Mouse (Mus musculus) Patski (cell line): ENCODE measurements around the gene Psg20. TPM values are rescaled to one million over a fixed set of nuclear protein-coding genes. Genes with fewer than 3 reads are reported as not detected.
"Not testable (repeated sequence)": the region's sequence is repeated elsewhere in the genome, so short reads cannot be mapped to it uniquely, and the experiment has no call there.

ENCODE experiments used
- ATAC-seq: fragments of 100-300 bp; one replicate; pipeline ENCODE4 v1.8.0; 2021
- CTCF ChIA-PET: fragments of 350-600 bp; sonication (Branson Sonifier 250); formaldehyde crosslinking; loops from one replicate; lab custom pipeline; 2022; ENCODE audit warnings: inconsistent platforms; lab: Charles Lee
- POLR2A ChIA-PET: fragments of 350-600 bp; sonication (Branson Sonifier 250); formaldehyde crosslinking; loops from one replicate; lab custom pipeline; 2022; ENCODE audit warnings: antibody characterized with exemption, inconsistent platforms; lab: Charles Lee
- DNase-seq: peaks from one replicate; pipeline ENCODE4 v3.0.0-alpha.2; 2011; ENCODE audit warnings: low read depth, low spot score
- H3K27me3 ChIP-seq: fragments of 371-371 bp; one replicate; pipeline ENCODE4 v1.5.1; 2021
- CTCF ChIP-seq: fragments of 100-300 bp; IDR thresholded peaks from one replicate; pipeline ENCODE4 v1.5.1; 2021
- in situ Hi-C: fragments of 300-500 bp; cut with MboI; formaldehyde crosslinking; loops from 3 replicates; pipeline ENCODE4 v1.11.1; 2018; ENCODE audit warnings: low pct_unique_long_range_greater_than_20kb, mixed read lengths
- polyA plus RNA-seq: library from polyadenylated mRNA; unstranded; gene quantifications from one replicate; pipeline ENCODE4 v1.2.3, GENCODE M21; 2021

Gene Psg20
- polyA plus RNA-seq, 1 experiment from 2014 or later = not detected

GRCm38 (mm10) chr7:18679772-18680171 is 6.2 kb downstream of the Psg20 start:
- CTCF ChIA-PET = no interaction called here
- DNase-seq (no peak), ATAC-seq (peak; percentile 54)
- POLR2A ChIA-PET = no interaction called here
- in situ Hi-C loops = loop anchor here (10.0 kb wide), 1 partner anchor 465 kb away; no protein-coding TSS in a partner anchor
- H3K27me3 ChIP-seq = peaks cover 15% of the 10 kb centered on the region
- peak; percentile 75 for TF ChIP-seq CTCF

- in situ Hi-C loops, CTCF ChIA-PET: not testable (repeated sequence)
Measured at GRCm38 (mm10) chr7:18656625-18657024, 29.4 kb downstream of the Psg20 start, which contains the start of gene Psg21. Gene Psg21 (minus strand): TSS chr7:18656725.

DNA sequence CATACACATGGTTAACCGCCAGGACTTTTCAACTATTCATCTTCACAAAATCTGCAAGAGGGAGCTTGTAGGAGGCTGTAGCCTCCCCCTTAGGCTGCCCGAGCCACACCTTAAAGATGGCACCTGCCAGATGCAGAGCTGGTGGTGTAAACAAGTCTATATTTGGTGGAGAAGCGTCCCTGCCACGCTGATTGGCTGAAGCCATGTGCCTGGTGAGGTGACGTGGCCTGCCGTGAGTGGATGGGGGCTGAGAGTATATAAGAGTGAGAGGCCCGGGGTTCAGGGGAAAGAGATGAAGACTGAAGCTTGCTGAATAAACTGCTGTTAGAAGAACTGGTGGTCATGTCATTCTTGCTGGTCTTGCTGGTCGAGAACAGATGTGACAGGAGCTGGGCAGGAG is 59.1 kb downstream of the Psg20 start:
- CTCF ChIA-PET = not testable (repeated sequence)

More at GRCm38 (mm10) chr7:18656625-18657024, 29.4 kb downstream of the Psg20 start, which contains the start of gene Psg21:
- H3K27me3 ChIP-seq, ATAC-seq, POLR2A ChIA-PET, DNase-seq: not testable (repeated sequence)

More for the DNA sequence above, 59.1 kb downstream of the Psg20 start:
- H3K27me3 ChIP-seq, POLR2A ChIA-PET, ATAC-seq, DNase-seq, in situ Hi-C loops: not testable (repeated sequence)

Other genes starting within 250 kb of the Psg20 start
- not detected for gene Psg26, start 202.0 kb downstream of the Psg20 start, polyA plus RNA-seq
- gene Psg25, start 153.9 kb downstream of the Psg20 start, polyA plus RNA-seq = not detected
- not detected for gene Psg27, start 118.9 kb downstream of the Psg20 start, polyA plus RNA-seq
- gene Psg23, start 69.7 kb downstream of the Psg20 start, polyA plus RNA-seq = not detected
- not detected for gene Psg21, start 29.5 kb downstream of the Psg20 start, polyA plus RNA-seq
- not detected for gene Psg22, start 31.9 kb upstream of the Psg20 start, polyA plus RNA-seq
- gene Psg19, start 112.3 kb upstream of the Psg20 start, polyA plus RNA-seq = not detected
- gene Psg17, start 135.4 kb upstream of the Psg20 start, polyA plus RNA-seq = not detected
- gene Mill2, start 153.8 kb upstream of the Psg20 start, polyA plus RNA-seq = 0.03 TPM
- gene Pglyrp1, start 185.1 kb upstream of the Psg20 start, polyA plus RNA-seq = 0.33 TPM
- 23.7 TPM for gene Ccdc61, start 224.2 kb upstream of the Psg20 start, polyA plus RNA-seq
- 0.19 TPM for gene Nova2, start 239.7 kb upstream of the Psg20 start, polyA plus RNA-seq